Mouse (Mus musculus): ENCODE results near the gene Ankrd34a. TPM values are rescaled to one million over a fixed set of nuclear protein-coding genes. Genes with fewer than 3 reads are reported as not detected.
A peak's percentile ranks its signal among the peaks of the same experiment; 100 is the strongest.
"Not testable (repeated sequence)": the region's sequence is repeated elsewhere in the genome, so short reads cannot be mapped to it uniquely, and the experiment has no call there.

The Ankrd34a gene
- polyA plus RNA-seq, 1 experiment from 2014 or later = 21.5 TPM

DNA sequence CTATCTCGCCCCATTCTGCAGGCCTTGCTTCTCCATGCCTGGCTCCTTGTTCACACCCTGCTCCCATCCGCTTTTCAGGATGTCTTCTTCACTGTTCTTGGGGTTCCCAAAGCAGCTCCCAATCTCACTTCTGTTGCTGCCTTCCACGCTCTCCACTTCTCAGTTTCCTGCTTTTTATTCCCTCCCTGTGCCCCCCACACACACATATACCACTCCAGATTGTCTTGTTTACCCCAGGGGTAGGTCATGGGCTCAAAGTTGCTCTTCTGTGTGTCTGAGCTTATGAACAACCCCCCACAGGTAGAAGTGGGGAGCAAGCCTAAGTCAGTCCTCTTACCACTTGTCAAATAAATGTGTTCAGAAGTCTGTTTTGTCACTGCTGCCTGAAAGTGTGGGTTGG is 3.0 kb downstream of the Ankrd34a start:
- H3K4me1 ChIP-seq (ENCODE audit: control insufficient read depth, insufficient read depth, low read depth, low read length) = peaks cover 73% of the 10 kb centered on the region
- H3K9me3 ChIP-seq (ENCODE audit: control insufficient read depth, low read length) = no peaks in the 10 kb centered on the region
- H3K27ac ChIP-seq (ENCODE audit: low read depth, low read length) = no peak overlapping the region
- 84% methylated on average over 3 of the region's 3 CpGs for WGBS
- H3K9ac ChIP-seq (ENCODE audit: low read depth, low read length) = peak overlapping the region; percentile 80; the same call in 1 of the 2 replicates
- H3K27me3 ChIP-seq (replicated peaks; ENCODE audit: control insufficient read depth, insufficient read depth, low read length) = no peaks in the 10 kb centered on the region
- no peaks in the 10 kb centered on the region for H3K36me3 ChIP-seq (ENCODE audit: control insufficient read depth, insufficient read depth, low read length)
- no peak overlapping the region for H3K4me3 ChIP-seq (ENCODE audit: low read length)
- H3K4me2 ChIP-seq (ENCODE audit: low read length) = peak overlapping the region; percentile 99; the same call in 1 of the 2 replicates
- no peak for ATAC-seq

DNA sequence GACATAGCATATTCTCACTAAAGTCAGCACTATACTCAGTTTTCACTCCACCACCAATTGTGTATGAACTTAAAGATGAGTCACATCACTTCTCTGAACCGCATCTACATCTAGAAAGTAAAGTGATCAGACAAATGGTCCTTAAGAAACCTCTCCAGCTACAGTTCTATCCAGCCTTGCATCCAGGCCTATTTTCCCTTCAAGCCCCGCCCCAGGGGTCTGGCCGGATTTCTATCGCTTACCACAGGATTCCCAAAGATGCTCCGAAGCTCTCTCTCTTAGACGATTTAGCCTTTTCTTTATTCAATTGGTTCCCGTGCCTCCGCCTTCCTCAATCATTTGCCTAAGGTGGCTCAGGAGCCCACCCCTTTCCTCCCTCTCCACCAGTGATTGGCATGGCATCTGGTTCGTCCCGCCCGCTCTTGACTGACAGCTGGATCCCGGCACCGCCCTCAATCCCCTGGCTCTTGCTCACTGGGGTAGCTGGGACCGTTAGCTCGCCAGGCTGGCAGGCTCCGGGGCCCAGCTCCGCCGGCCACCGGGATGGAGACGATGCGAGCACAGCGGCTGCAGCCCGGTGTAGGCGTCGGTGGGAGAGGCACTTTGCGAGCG is 4.3 kb downstream of the Ankrd34a start, which contains the start of gene Lix1l:
Lix1l (plus strand) TSS at position 511 of the 612 bp plus-strand sequence.
- Histone ChIP-seq H3K4me1 (ENCODE audit: control insufficient read depth, insufficient read depth, low read depth, low read length) (peaks cover 74% of the 10 kb centered on the region), H3K27me3 (replicated peaks; ENCODE audit: control insufficient read depth, insufficient read depth, low read length) (no peaks in the 10 kb centered on the region), H3K9ac (ENCODE audit: low read depth, low read length) (peak within 1 kb of the TSS; percentile 95), H3K4me3 (ENCODE audit: low read length) (peak within 1 kb of the TSS; percentile 87), H3K4me2 (ENCODE audit: low read length) (peak within 1 kb of the TSS; percentile 67), H3K9me3 (ENCODE audit: control insufficient read depth, low read length) (no peaks in the 10 kb centered on the region), H3K36me3 (ENCODE audit: control insufficient read depth, insufficient read depth, low read length) (no peaks in the 10 kb centered on the region), H3K27ac (ENCODE audit: low read depth, low read length) (peak within 1 kb of the TSS; percentile 98)
- WGBS = under 1% methylated on average over 22 of the region's 27 CpGs
- ATAC-seq = peak; percentile 93

DNA sequence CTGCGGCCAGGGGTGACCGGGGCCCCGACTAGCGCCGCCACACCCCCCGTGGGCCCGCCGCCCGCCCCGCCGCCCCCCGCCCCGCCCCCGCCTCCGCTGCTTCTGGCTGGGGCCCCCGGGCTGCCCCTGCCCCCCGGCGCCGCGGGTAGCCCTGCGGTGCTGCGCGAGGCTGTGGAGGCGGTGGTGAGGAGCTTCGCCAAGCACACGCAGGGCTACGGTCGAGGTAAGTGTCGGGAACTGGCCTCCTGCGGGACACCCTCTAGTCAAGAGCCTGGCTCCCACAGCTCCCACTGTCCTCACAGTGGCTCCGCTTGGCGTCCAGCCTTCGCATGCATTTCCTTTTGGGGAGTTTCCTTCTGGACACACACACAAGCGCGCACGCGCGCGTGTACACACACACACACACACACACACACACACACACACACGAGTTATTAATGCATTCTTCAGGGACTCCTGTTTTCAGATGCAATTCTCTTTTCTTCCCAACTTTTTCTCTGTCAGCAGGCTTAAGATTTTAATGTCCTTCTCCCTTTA is 4.9 kb downstream of the Ankrd34a start:
- WGBS = 0% methylated on average over 20 of the region's 40 CpGs
- Histone ChIP-seq H3K4me1 (ENCODE audit: control insufficient read depth, insufficient read depth, low read depth, low read length) (peaks cover 68% of the 10 kb centered on the region), H3K27ac (ENCODE audit: low read depth, low read length) (peak overlapping the region; percentile 98)

DNA sequence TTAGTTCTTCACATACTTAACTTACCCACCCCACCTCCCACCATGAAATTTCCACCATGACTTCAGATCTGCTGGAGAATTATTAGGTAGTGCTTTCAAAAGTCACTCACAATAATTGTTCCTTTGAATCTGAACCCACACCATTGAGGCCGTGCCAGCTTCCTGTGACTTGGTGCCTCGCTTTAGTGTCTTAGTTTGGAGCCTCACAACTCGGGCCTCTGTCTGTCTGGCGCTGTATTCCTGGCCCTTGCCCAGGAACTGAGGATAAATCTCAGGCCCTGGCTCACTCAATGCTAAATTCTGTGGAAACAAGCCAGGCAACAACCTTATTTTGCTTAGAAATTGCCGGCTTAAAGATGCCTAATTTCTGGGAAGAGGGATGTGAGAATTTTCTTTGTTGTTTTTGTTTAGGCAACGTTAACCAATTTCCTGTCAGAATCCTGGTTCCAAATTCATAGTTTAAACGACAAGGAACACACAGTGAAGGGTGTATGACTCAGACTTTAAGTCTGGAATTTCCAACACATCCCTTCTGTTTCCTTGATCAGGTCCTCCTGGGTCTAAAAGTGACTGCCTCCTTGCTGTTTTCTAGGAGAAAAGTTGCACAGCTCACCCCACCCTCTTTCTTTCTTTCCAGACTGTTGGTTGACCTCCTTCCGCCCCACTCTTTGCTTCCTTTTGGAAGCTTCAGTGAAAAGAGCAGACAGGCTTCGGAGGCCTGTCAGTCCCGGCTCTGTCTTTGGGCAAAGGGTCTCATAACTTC is 5.7 kb downstream of the Ankrd34a start:
- Histone ChIP-seq H3K4me3 (ENCODE audit: low read length) (peak overlapping the region; percentile 87), H3K9ac (ENCODE audit: low read depth, low read length) (peak overlapping the region; percentile 95), H3K27ac (ENCODE audit: low read depth, low read length) (peak overlapping the region; percentile 98), H3K27me3 (replicated peaks; ENCODE audit: control insufficient read depth, insufficient read depth, low read length) (no peaks in the 10 kb centered on the region), H3K36me3 (ENCODE audit: control insufficient read depth, insufficient read depth, low read length) (no peaks in the 10 kb centered on the region), H3K4me2 (ENCODE audit: low read length) (peak overlapping the region; percentile 67), H3K4me1 (ENCODE audit: control insufficient read depth, insufficient read depth, low read depth, low read length) (peaks cover 62% of the 10 kb centered on the region), H3K9me3 (ENCODE audit: control insufficient read depth, low read length) (no peaks in the 10 kb centered on the region)
- 8% methylated on average over 10 of the region's 10 CpGs for WGBS
- ATAC-seq = no peak

More for the DNA sequence above, 4.9 kb downstream of the Ankrd34a start:
- Histone ChIP-seq H3K36me3 (ENCODE audit: control insufficient read depth, insufficient read depth, low read length) (no peaks in the 10 kb centered on the region), H3K4me3 (ENCODE audit: low read length) (peak overlapping the region; percentile 87), H3K27me3 (replicated peaks; ENCODE audit: control insufficient read depth, insufficient read depth, low read length) (no peaks in the 10 kb centered on the region), H3K9ac (ENCODE audit: low read depth, low read length) (peak overlapping the region; percentile 95), H3K9me3 (ENCODE audit: control insufficient read depth, low read length) (no peaks in the 10 kb centered on the region), H3K4me2 (ENCODE audit: low read length) (peak overlapping the region; percentile 67)
- peak; percentile 51 for ATAC-seq

DNA sequence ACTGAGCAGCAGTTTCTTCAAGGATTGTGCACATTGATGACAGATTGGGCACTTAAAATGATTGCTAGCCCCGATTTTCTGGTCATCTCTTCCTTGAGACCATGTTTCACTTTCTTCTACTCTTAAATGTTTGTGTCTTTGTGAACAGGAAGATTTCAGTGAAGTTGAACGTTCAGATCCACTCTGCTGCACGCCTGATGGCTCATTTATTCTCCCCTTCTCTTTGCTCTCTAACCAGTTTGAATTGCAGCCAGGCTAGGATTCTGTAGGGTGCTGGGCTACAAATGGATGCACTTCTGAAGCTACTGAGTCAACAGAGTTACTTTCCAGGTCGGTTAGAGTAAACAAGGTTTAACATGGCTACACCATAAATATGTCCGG is 6.3 kb downstream of the Ankrd34a start:
- peak overlapping the region; percentile 87 for H3K4me3 ChIP-seq (ENCODE audit: low read length)
- peak overlapping the region; percentile 98 for H3K27ac ChIP-seq (ENCODE audit: low read depth, low read length)
- H3K9ac ChIP-seq (ENCODE audit: low read depth, low read length) = peak overlapping the region; percentile 95
- peak overlapping the region; percentile 67 for H3K4me2 ChIP-seq (ENCODE audit: low read length)
- H3K9me3 ChIP-seq (ENCODE audit: control insufficient read depth, low read length) = no peaks in the 10 kb centered on the region
- peaks cover 57% of the 10 kb centered on the region for H3K4me1 ChIP-seq (ENCODE audit: control insufficient read depth, insufficient read depth, low read depth, low read length)
- ATAC-seq = no peak
- 22% methylated on average over 5 of the region's 5 CpGs for WGBS
- H3K36me3 ChIP-seq (ENCODE audit: control insufficient read depth, insufficient read depth, low read length) = no peaks in the 10 kb centered on the region
- no peaks in the 10 kb centered on the region for H3K27me3 ChIP-seq (replicated peaks; ENCODE audit: control insufficient read depth, insufficient read depth, low read length)

DNA sequence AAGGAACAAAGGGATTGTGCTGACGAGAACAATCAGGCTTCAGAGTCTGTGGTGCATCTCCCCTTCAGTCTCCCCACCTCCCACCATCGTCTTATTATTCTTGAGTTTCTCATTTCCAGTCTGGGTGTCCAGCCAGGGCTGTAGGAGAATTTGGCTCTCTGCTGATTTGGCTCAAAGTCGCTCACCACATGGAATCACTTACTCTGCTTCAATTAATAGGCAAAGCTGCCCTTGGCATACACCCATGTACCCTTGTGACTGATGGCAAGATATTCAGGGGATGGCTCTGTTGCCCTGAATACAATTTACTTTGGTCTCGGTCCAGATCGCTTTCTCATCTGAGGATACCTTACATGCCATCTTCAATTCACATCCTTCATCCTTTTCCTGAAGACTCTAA is 6.9 kb downstream of the Ankrd34a start:
- WGBS = 27% methylated on average over 5 of the region's 5 CpGs
- H3K9ac ChIP-seq (ENCODE audit: low read depth, low read length) = peak overlapping the region; percentile 95
- peaks cover 54% of the 10 kb centered on the region for H3K4me1 ChIP-seq (ENCODE audit: control insufficient read depth, insufficient read depth, low read depth, low read length)
- ATAC-seq = no peak
- no peaks in the 10 kb centered on the region for H3K27me3 ChIP-seq (replicated peaks; ENCODE audit: control insufficient read depth, insufficient read depth, low read length)
- H3K4me3 ChIP-seq (ENCODE audit: low read length) = peak overlapping the region; percentile 87
- peak overlapping the region; percentile 67 for H3K4me2 ChIP-seq (ENCODE audit: low read length)
- H3K9me3 ChIP-seq (ENCODE audit: control insufficient read depth, low read length) = no peaks in the 10 kb centered on the region
- no peaks in the 10 kb centered on the region for H3K36me3 ChIP-seq (ENCODE audit: control insufficient read depth, insufficient read depth, low read length)
- H3K27ac ChIP-seq (ENCODE audit: low read depth, low read length) = no peak overlapping the region; the same call in 1 of the 2 replicates

DNA sequence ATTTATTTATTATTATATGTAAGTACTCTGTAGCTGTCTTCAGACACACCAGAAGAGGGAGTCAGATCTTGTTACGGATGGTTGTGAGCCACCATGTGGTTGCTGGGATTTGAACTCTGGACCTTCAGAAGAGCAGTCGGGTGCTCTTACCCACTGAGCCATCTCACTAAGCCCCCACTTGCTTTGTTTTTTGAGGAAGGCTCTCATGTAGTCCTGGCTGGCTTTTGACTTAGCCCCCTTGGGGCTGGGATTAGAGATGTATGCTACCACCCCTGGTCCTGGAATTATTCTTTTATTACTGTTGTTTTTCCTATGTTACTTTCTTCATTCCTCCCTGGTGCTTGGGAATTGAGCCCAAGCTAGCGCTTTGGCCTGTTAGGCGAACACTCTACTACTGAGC is 9.6 kb downstream of the Ankrd34a start:
- not testable (repeated sequence) for H3K9me3 ChIP-seq (ENCODE audit: control insufficient read depth, low read length); H3K27ac ChIP-seq (ENCODE audit: low read depth, low read length); ATAC-seq; H3K36me3 ChIP-seq (ENCODE audit: control insufficient read depth, insufficient read depth, low read length); H3K4me2 ChIP-seq (ENCODE audit: low read length); H3K4me3 ChIP-seq (ENCODE audit: low read length); H3K27me3 ChIP-seq (replicated peaks; ENCODE audit: control insufficient read depth, insufficient read depth, low read length); H3K9ac ChIP-seq (ENCODE audit: low read depth, low read length)
- H3K4me1 ChIP-seq (ENCODE audit: control insufficient read depth, insufficient read depth, low read depth, low read length) = peaks cover 31% of the 10 kb centered on the region
- 82% methylated on average over 3 of the region's 4 CpGs for WGBS

DNA sequence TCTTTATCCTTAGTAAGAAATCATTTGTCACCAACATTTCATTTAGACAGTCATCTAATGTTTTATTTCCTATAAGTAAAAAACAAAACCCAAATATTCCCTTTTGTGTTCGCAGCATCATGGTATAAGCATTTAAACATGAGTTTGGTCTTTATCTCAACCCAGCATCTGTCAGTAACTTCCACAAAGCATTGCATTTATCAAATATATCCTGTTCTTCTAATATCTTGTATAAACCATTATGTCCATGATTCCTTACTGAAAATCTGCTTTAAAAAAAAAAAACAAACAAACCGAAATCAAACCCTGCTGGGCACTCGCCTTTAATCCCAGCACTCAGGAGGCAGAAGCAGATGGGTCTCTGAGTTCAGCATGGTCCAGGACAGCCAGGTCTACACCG is 10.2 kb downstream of the Ankrd34a start:
- H3K4me3 ChIP-seq (ENCODE audit: low read length) = no peak overlapping the region
- H3K9me3 ChIP-seq (ENCODE audit: control insufficient read depth, low read length) = no peaks in the 10 kb centered on the region
- no peak overlapping the region for H3K27ac ChIP-seq (ENCODE audit: low read depth, low read length)
- no peaks in the 10 kb centered on the region for H3K27me3 ChIP-seq (replicated peaks; ENCODE audit: control insufficient read depth, insufficient read depth, low read length)
- peaks cover 31% of the 10 kb centered on the region for H3K4me1 ChIP-seq (ENCODE audit: control insufficient read depth, insufficient read depth, low read depth, low read length)
- no peaks in the 10 kb centered on the region for H3K36me3 ChIP-seq (ENCODE audit: control insufficient read depth, insufficient read depth, low read length)
- no peak overlapping the region for H3K4me2 ChIP-seq (ENCODE audit: low read length)
- no peak for ATAC-seq
- WGBS = 90% methylated on average over 4 of the region's 4 CpGs
- H3K9ac ChIP-seq (ENCODE audit: low read depth, low read length) = no peak overlapping the region

DNA sequence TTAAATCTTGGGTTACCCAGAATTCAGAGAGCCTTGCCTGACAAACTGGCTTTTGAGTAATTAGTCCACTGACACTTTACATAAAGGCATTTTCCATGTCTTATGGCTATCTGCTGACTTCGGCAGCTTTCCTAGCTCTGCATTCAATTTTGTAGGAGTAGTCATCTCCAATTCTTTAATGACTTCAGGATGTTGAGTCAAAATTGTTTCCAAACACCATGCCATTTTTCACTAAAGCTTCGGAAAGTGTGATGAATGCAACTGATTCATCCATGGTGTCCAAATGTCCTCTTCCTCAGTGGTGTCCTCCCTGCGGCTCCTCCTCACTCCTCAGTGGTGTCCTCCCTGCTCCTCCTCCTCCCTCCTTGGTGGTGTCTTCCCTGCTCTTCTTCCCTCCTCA is 21.5 kb downstream of the Ankrd34a start:
- H3K4me2 ChIP-seq (ENCODE audit: low read length) = no peak overlapping the region
- H3K36me3 ChIP-seq (ENCODE audit: control insufficient read depth, insufficient read depth, low read length) = peaks cover 37% of the 10 kb centered on the region
- no peaks in the 10 kb centered on the region for H3K4me1 ChIP-seq (ENCODE audit: control insufficient read depth, insufficient read depth, low read depth, low read length)
- H3K27ac ChIP-seq (ENCODE audit: low read depth, low read length) = no peak overlapping the region
- no peak for ATAC-seq
- H3K27me3 ChIP-seq (replicated peaks; ENCODE audit: control insufficient read depth, insufficient read depth, low read length) = no peaks in the 10 kb centered on the region
- H3K4me3 ChIP-seq (ENCODE audit: low read length) = no peak overlapping the region
- H3K9ac ChIP-seq (ENCODE audit: low read depth, low read length) = no peak overlapping the region
- H3K9me3 ChIP-seq (ENCODE audit: control insufficient read depth, low read length) = no peaks in the 10 kb centered on the region
- 92% methylated on average over 3 of the region's 3 CpGs for WGBS

Data from hindbrain, embryonic 16.5 days (tissue).